Mouse (Mus musculus): Measurements from ENCODE around the gene Pim1. TPM values are rescaled to one million over a fixed set of nuclear protein-coding genes. Genes with fewer than 3 reads are reported as not detected.
A peak's percentile ranks its signal among the peaks of the same experiment; 100 is the strongest.
"Not testable (repeated sequence)": the region's sequence is repeated elsewhere in the genome, so short reads cannot be mapped to it uniquely, and the experiment has no call there.

Pim1 gene
- polyA plus RNA-seq, 1 experiment from 2014 or later = 22.0 TPM

- Histone ChIP-seq H3K27me3 (no peaks in the 10 kb centered on the region), H3K4me1 (no peaks in the 10 kb centered on the region), H3K4me2 (no peak overlapping the region), H3K36me3 (ENCODE audit: poor library complexity, severe bottlenecking) (no peaks in the 10 kb centered on the region), H3K4me3 (no peak overlapping the region), H3K9me3 (replicated peaks) (no peaks in the 10 kb centered on the region), H3K9ac (no peak overlapping the region), H3K27ac (no peak overlapping the region)
- 0 out of 2 replicates have a peak, but pooled peaks have one; percentile 24 for ATAC-seq
- 42% methylated on average over 13 of the region's 13 CpGs for WGBS
Measured at GRCm38 (mm10) chr17:29513044-29513730, 22.6 kb downstream of the Pim1 start.

GRCm38 (mm10) chr17:29514435-29514834, 23.9 kb downstream of the Pim1 start:
- H3K27me3 ChIP-seq = no peaks in the 10 kb centered on the region
- H3K4me1 ChIP-seq = no peaks in the 10 kb centered on the region
- ATAC-seq = peak; percentile 57; the same call in 1 of the 2 replicates
- H3K36me3 ChIP-seq (ENCODE audit: poor library complexity, severe bottlenecking) = no peaks in the 10 kb centered on the region
- no peak overlapping the region for H3K9ac ChIP-seq
- no peak overlapping the region for H3K27ac ChIP-seq
- 3% methylated on average over 11 of the region's 11 CpGs for WGBS
- no peak overlapping the region for H3K4me3 ChIP-seq
- no peak overlapping the region for H3K4me2 ChIP-seq
- H3K9me3 ChIP-seq (replicated peaks) = no peaks in the 10 kb centered on the region

- H3K4me1 ChIP-seq; H3K4me3 ChIP-seq; H3K9me3 ChIP-seq (replicated peaks); H3K9ac ChIP-seq; H3K27ac ChIP-seq; ATAC-seq; H3K27me3 ChIP-seq; H3K36me3 ChIP-seq (ENCODE audit: poor library complexity, severe bottlenecking); H3K4me2 ChIP-seq: not testable (repeated sequence)
- WGBS = 93% methylated on average over 5 of the region's 5 CpGs
Measured at GRCm38 (mm10) chr17:29518665-29519064, 28.1 kb downstream of the Pim1 start.

DNA sequence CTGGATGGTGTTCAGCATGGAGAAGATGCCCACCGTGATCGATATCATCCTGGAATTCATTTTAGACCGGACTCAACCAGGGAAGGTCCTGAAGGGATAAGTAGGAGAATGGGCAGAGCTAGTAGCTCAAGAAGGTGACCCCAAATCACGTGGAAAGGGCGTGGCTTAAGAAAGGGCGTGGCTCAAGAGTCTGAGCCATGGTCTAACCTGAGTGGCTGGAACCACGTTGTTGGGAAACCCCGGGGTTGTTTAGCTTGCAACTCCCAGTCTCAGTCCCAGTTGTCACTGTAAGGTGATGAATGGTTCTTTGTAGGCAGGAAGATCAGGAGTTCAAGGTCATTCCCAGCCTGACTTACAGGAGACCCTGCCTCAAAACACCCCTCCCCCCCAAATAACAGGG, 29.2 kb downstream of the Pim1 start:
- H3K9ac ChIP-seq = no peak overlapping the region
- ATAC-seq = no peak
- no peaks in the 10 kb centered on the region for H3K4me1 ChIP-seq
- 83% methylated on average over 8 of the region's 8 CpGs for WGBS
- no peak overlapping the region for H3K4me2 ChIP-seq
- no peak overlapping the region for H3K4me3 ChIP-seq
- no peaks in the 10 kb centered on the region for H3K36me3 ChIP-seq (ENCODE audit: poor library complexity, severe bottlenecking)
- no peaks in the 10 kb centered on the region for H3K27me3 ChIP-seq
- no peaks in the 10 kb centered on the region for H3K9me3 ChIP-seq (replicated peaks)
- no peak overlapping the region for H3K27ac ChIP-seq

- no peak overlapping the region for H3K9ac ChIP-seq
- 77% methylated on average over 2 of the region's 2 CpGs for WGBS
- H3K27ac ChIP-seq = no peak overlapping the region
- H3K36me3 ChIP-seq (ENCODE audit: poor library complexity, severe bottlenecking) = no peaks in the 10 kb centered on the region
- ATAC-seq = no peak
- H3K4me1 ChIP-seq = no peaks in the 10 kb centered on the region
- no peaks in the 10 kb centered on the region for H3K27me3 ChIP-seq
- H3K9me3 ChIP-seq (replicated peaks) = no peaks in the 10 kb centered on the region; the same call in 1 of the 2 replicates
- no peak overlapping the region for H3K4me2 ChIP-seq
- H3K4me3 ChIP-seq = no peak overlapping the region
Measured at GRCm38 (mm10) chr17:29525613-29526012, 35.1 kb downstream of the Pim1 start.

- no peaks in the 10 kb centered on the region for H3K27me3 ChIP-seq
- no peaks in the 10 kb centered on the region; the same call in 1 of the 2 replicates for H3K9me3 ChIP-seq (replicated peaks)
- H3K4me1 ChIP-seq = peaks cover 5% of the 10 kb centered on the region; the same call in 1 of the 2 replicates
- H3K4me3 ChIP-seq = no peak overlapping the region
- 87% methylated on average over 8 of the region's 8 CpGs for WGBS
- H3K36me3 ChIP-seq (ENCODE audit: poor library complexity, severe bottlenecking) = no peaks in the 10 kb centered on the region
- H3K27ac ChIP-seq = no peak overlapping the region
- H3K9ac ChIP-seq = no peak overlapping the region
- H3K4me2 ChIP-seq = no peak overlapping the region
- no peak for ATAC-seq
Measured at GRCm38 (mm10) chr17:29528568-29529187, 38.1 kb downstream of the Pim1 start.

DNA sequence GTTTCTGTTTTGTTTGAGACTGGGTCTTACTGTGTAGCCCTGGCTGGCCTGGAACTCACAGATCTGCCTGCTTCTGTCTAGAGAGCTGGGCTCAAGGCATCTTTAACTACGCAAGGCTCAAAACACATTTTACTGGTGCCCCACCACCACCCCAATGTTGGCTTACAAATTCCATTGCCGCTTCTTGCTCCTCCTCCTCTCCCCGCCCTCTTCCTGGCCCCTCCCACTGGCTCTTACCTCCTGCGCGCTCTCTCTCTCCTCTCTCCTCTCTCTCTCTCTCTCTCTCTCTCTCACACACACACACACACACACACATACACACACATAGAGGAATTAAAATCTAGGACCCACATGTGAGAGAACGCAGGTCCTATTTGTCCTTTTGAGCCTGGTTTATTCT, 40.0 kb downstream of the Pim1 start:
- Histone ChIP-seq H3K27me3 (no peaks in the 10 kb centered on the region), H3K4me3 (no peak overlapping the region), H3K4me1 (peaks cover 5% of the 10 kb centered on the region; the same call in 1 of the 2 replicates), H3K36me3 (ENCODE audit: poor library complexity, severe bottlenecking) (no peaks in the 10 kb centered on the region), H3K27ac (no peak overlapping the region), H3K9ac (no peak overlapping the region), H3K9me3 (replicated peaks) (no peaks in the 10 kb centered on the region; the same call in 1 of the 2 replicates), H3K4me2 (no peak overlapping the region)
- no peak for ATAC-seq
- 86% methylated on average over 6 of the region's 6 CpGs for WGBS

DNA sequence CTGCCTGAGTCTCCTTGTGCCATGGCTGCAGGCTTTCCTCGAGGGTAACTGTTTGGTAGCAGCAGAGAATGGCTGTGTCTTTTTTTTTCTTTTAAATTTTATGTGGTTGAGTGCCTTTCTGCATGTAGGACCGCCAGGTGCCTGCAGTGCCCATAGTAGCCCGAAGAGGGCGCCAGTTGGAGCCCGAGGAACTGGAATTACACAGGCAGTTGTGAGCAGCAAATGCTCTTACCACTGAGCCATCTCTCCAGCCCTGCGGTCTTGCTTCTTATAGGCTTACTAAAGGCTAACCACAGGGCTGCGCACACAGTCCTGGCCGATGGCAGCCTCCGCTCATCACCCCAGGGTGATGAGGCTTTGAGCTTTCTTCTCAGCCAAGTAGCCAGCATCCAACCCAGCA, 40.7 kb downstream of the Pim1 start:
- Histone ChIP-seq H3K9ac (no peak overlapping the region), H3K4me3 (no peak overlapping the region), H3K27me3 (no peaks in the 10 kb centered on the region), H3K4me2 (no peak overlapping the region), H3K36me3 (ENCODE audit: poor library complexity, severe bottlenecking) (no peaks in the 10 kb centered on the region), H3K9me3 (replicated peaks) (no peaks in the 10 kb centered on the region), H3K27ac (no peak overlapping the region), H3K4me1 (peaks cover 5% of the 10 kb centered on the region; the same call in 1 of the 2 replicates)
- no peak for ATAC-seq
- WGBS = 77% methylated on average over 9 of the region's 9 CpGs

GRCm38 (mm10) chr17:29531757-29532384, 41.3 kb downstream of the Pim1 start:
- no peaks in the 10 kb centered on the region for H3K9me3 ChIP-seq (replicated peaks)
- H3K36me3 ChIP-seq (ENCODE audit: poor library complexity, severe bottlenecking) = no peaks in the 10 kb centered on the region
- H3K4me3 ChIP-seq = no peak overlapping the region
- H3K4me2 ChIP-seq = peak overlapping the region; percentile 12; the same call in 1 of the 2 replicates
- H3K9ac ChIP-seq = no peak overlapping the region
- ATAC-seq = no peak
- WGBS = 52% methylated on average over 10 of the region's 10 CpGs
- no peaks in the 10 kb centered on the region for H3K27me3 ChIP-seq
- H3K27ac ChIP-seq = no peak overlapping the region
- peaks cover 5% of the 10 kb centered on the region; the same call in 1 of the 2 replicates for H3K4me1 ChIP-seq

DNA sequence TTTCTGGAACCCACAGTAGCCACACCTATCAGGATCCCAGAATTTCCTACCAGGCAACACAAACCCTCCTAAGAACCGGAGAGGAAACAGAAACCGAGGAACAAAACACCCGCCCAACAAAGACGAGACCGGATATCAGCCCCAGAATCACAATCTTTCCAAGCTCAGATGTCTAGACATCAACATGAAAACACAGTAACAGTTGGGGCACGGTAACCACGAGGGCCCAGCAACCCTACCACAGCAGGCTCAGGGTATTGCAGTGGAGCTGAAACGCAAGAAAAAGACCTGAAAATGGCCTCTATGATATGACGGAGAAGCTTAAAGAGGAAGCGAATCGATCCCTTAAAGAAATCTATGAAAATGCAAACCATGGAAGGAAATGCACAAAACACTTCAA, 43.3 kb downstream of the Pim1 start:
- 90% methylated on average over 11 of the region's 11 CpGs for WGBS
- Histone ChIP-seq H3K4me2 (no peak overlapping the region), H3K4me3 (no peak overlapping the region), H3K4me1 (peaks cover 5% of the 10 kb centered on the region; the same call in 1 of the 2 replicates), H3K9ac (no peak overlapping the region), H3K36me3 (ENCODE audit: poor library complexity, severe bottlenecking) (no peaks in the 10 kb centered on the region), H3K9me3 (replicated peaks) (no peaks in the 10 kb centered on the region), H3K27ac (no peak overlapping the region), H3K27me3 (no peaks in the 10 kb centered on the region)
- ATAC-seq = no peak

GRCm38 (mm10) chr17:29540426-29540825, 49.9 kb downstream of the Pim1 start:
- no peaks in the 10 kb centered on the region for H3K9me3 ChIP-seq (replicated peaks)
- 94% methylated on average over 8 of the region's 8 CpGs for WGBS
- H3K36me3 ChIP-seq (ENCODE audit: poor library complexity, severe bottlenecking) = no peaks in the 10 kb centered on the region
- no peak overlapping the region for H3K9ac ChIP-seq
- no peaks in the 10 kb centered on the region for H3K27me3 ChIP-seq
- no peak overlapping the region for H3K4me3 ChIP-seq
- no peak overlapping the region for H3K4me2 ChIP-seq
- no peaks in the 10 kb centered on the region for H3K4me1 ChIP-seq
- no peak overlapping the region for H3K27ac ChIP-seq
- ATAC-seq = no peak

DNA sequence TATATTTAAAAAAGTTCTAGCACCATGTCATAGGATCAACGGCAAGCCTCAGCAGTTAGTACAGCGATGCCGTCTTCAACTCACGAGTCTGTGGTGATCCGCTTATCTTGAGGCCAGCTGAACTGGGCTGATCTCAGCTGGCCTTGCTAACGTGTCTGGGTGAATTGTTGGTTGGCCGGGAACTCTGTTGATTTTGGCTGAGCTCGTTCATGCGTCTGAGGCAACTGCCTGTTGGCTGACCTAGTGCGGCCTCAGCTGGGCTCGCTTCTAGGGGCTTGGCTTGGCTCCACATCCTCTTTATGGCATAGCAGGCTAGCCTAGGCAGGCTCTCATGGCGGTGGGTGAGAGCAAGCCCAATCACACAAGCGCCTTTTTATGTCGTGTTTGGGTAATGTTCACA, 50.9 kb downstream of the Pim1 start:
- Histone ChIP-seq H3K9me3 (replicated peaks) (no peaks in the 10 kb centered on the region), H3K36me3 (ENCODE audit: poor library complexity, severe bottlenecking) (no peaks in the 10 kb centered on the region), H3K9ac (no peak overlapping the region), H3K27ac (no peak overlapping the region), H3K27me3 (no peaks in the 10 kb centered on the region), H3K4me2 (no peak overlapping the region), H3K4me3 (no peak overlapping the region), H3K4me1 (no peaks in the 10 kb centered on the region)
- ATAC-seq = no peak
- 80% methylated on average over 14 of the region's 14 CpGs for WGBS

Measured in forebrain, embryonic 13.5 days (tissue).